Comparison of ENCODE assay signal across 10 mouse cellular contexts in genomic region chr12:92400987-92401386, GRCm38 (mm10).
"Had no signal": no experiment of that assay in that cellular context is flagged by ENCODE, and none has a peak within 500 bp of the region (broad histone marks: within the 10 kb centered on the region; RNA-seq: fewer than 3 reads in every experiment).

No protein-coding gene starts in this region.

- H3K9ac ChIP-seq: kidney, embryonic 15.5 days; limb, embryonic 15.5 days; liver, embryonic 13.5 days; liver, postnatal 0 days had no signal

- H3K36me3 ChIP-seq: kidney, embryonic 15.5 days; limb, embryonic 15.5 days; liver, embryonic 13.5 days had no signal

- H3K27ac ChIP-seq: kidney, embryonic 15.5 days; limb, embryonic 15.5 days; liver, embryonic 13.5 days; stomach, postnatal 0 days had no signal

- DNase-seq: kidney, adult 2 months; kidney, postnatal 14 days; liver, embryonic 13.5 days; liver, postnatal 0 days; thymus, adult 18-20 months; thymus, postnatal 14 days had no signal

- H3K4me3 ChIP-seq: kidney, embryonic 15.5 days; limb, embryonic 15.5 days; liver, embryonic 13.5 days had no signal

- ATAC-seq: intestine, embryonic 16.5 days; liver, postnatal 0 days had no signal

- H3K4me2 ChIP-seq: kidney, embryonic 15.5 days; limb, embryonic 15.5 days; liver, embryonic 13.5 days had no signal

- H3K4me1 ChIP-seq: kidney, embryonic 15.5 days; limb, embryonic 15.5 days; liver, embryonic 13.5 days had no signal

- H3K27me3 ChIP-seq: kidney, embryonic 15.5 days; limb, embryonic 15.5 days; liver, embryonic 13.5 days had no signal

- H3K9me3 ChIP-seq: kidney, embryonic 15.5 days; limb, embryonic 15.5 days; liver, embryonic 13.5 days had no signal
